Mouse (Mus musculus): ENCODE results near the gene Nap1l1. TPM values are rescaled to one million over a fixed set of nuclear protein-coding genes. Genes with fewer than 3 reads are reported as not detected.

Nap1l1 gene
- polyA plus RNA-seq, 1 experiment from 2014 or later = 449 TPM

GRCm38 (mm10) chr10:111544311-111544710, 71.3 kb downstream of the Nap1l1 start:
- H3K27me3 ChIP-seq (ENCODE audit: control insufficient read depth, insufficient read depth, low read length) = no peaks in the 10 kb centered on the region
- H3K4me1 ChIP-seq (ENCODE audit: control insufficient read depth, insufficient read depth, low read length) = 0 out of 2 replicates have a peak, but pooled peaks cover 2% of the 10 kb centered on the region
- 79% methylated on average over 4 of the region's 4 CpGs for WGBS
- no peaks in the 10 kb centered on the region for H3K9me3 ChIP-seq (ENCODE audit: control insufficient read depth, low read length)
- no peaks in the 10 kb centered on the region for H3K36me3 ChIP-seq (ENCODE audit: control insufficient read depth, insufficient read depth, low read length)
- ATAC-seq (ENCODE audit: low FRiP score) (no peak), DNase-seq (ENCODE audit: low spot score, missing footprints) (no peak)
- no peak overlapping the region for H3K4me2 ChIP-seq
- no peak overlapping the region for H3K4me3 ChIP-seq (ENCODE audit: low read depth, low read length)
- no peak overlapping the region for H3K27ac ChIP-seq (ENCODE audit: low read depth, low read length)
- no peak overlapping the region for H3K9ac ChIP-seq (ENCODE audit: low read length)

GRCm38 (mm10) chr10:111545648-111546047, 72.6 kb downstream of the Nap1l1 start:
- Histone ChIP-seq H3K4me2 (no peak overlapping the region), H3K27me3 (ENCODE audit: control insufficient read depth, insufficient read depth, low read length) (no peaks in the 10 kb centered on the region), H3K9ac (ENCODE audit: low read length) (no peak overlapping the region), H3K27ac (ENCODE audit: low read depth, low read length) (no peak overlapping the region), H3K9me3 (ENCODE audit: control insufficient read depth, low read length) (no peaks in the 10 kb centered on the region), H3K36me3 (ENCODE audit: control insufficient read depth, insufficient read depth, low read length) (no peaks in the 10 kb centered on the region), H3K4me3 (ENCODE audit: low read depth, low read length) (no peak overlapping the region), H3K4me1 (ENCODE audit: control insufficient read depth, insufficient read depth, low read length) (0 out of 2 replicates have a peak, but pooled peaks cover 2% of the 10 kb centered on the region)
- ATAC-seq (ENCODE audit: low FRiP score) (no peak), DNase-seq (ENCODE audit: low spot score, missing footprints) (no peak)
- 84% methylated on average over 4 of the region's 4 CpGs for WGBS

Other genes with a start within 250 kb of the Nap1l1 start
- gene Bbs10, start 174.5 kb upstream of the Nap1l1 start, polyA plus RNA-seq (2014; fragmentation: Nextera tagmentation; extraction: Ambion mirVana) = 7.7 and 9.0 TPM in 2 replicates
- gene Phlda1, start 33.1 kb downstream of the Nap1l1 start, polyA plus RNA-seq (2014; fragmentation: Nextera tagmentation; extraction: Ambion mirVana) = 13.0 and 13.1 TPM in 2 replicates